ENCODE assay signal across 26 mouse cellular contexts in the genomic region with DNA sequence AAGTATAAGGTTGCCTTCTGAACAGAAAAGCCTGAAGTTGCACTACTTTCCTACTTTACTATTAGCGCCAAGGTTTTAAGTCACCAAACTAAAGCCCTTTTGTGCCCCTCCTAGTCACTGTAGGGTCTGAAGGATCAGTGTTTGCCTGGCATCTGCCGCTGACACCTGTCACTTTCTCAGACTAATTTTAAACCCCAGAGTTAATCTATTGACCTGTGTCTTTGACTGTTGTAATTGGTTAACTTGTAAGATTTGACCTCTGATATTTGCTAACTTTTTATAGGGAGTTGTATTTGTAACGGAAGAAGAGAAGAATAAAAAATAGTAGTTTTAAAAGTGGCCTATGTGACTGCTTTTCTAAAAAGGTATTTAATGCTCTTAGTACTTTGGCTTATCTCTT. TPM values are rescaled to one million over a fixed set of nuclear protein-coding genes. Genes with fewer than 3 reads are reported as not detected.
"Had no signal": no experiment of that assay in that cellular context is flagged by ENCODE, and none has a peak within 500 bp of the region (broad histone marks: within the 10 kb centered on the region; RNA-seq: fewer than 3 reads in every experiment).

No protein-coding gene starts in this region.

- H3K4me1 ChIP-seq: hindbrain, embryonic 13.5 days; hindbrain, embryonic 15.5 days; limb, embryonic 13.5 days; limb, embryonic 15.5 days; liver, embryonic 12.5 days had no signal

- ATAC-seq: forebrain, postnatal 0 days; hindbrain, postnatal 0 days; intestine, embryonic 16.5 days; liver, embryonic 12.5 days had no signal

- H3K4me3 ChIP-seq: heart, adult 2 months; heart, embryonic 13.5 days; heart, embryonic 15.5 days; hindbrain, embryonic 13.5 days; hindbrain, embryonic 15.5 days; limb, embryonic 13.5 days; limb, embryonic 15.5 days; liver, embryonic 12.5 days had no signal

- H3K4me2 ChIP-seq: heart, embryonic 11.5 days; heart, embryonic 13.5 days; heart, embryonic 15.5 days; hindbrain, embryonic 13.5 days; hindbrain, embryonic 15.5 days; limb, embryonic 13.5 days; limb, embryonic 15.5 days; liver, embryonic 12.5 days had no signal

- H3K9me3 ChIP-seq: heart, embryonic 13.5 days; heart, embryonic 15.5 days; hindbrain, embryonic 13.5 days; hindbrain, embryonic 15.5 days; limb, embryonic 13.5 days; limb, embryonic 15.5 days; liver, embryonic 12.5 days had no signal

- H3K27me3 ChIP-seq: heart, embryonic 13.5 days; heart, embryonic 15.5 days; hindbrain, embryonic 13.5 days; hindbrain, embryonic 15.5 days; limb, embryonic 13.5 days; limb, embryonic 15.5 days; liver, embryonic 12.5 days had no signal

- H3K9ac ChIP-seq: forebrain, postnatal 0 days; heart, embryonic 13.5 days; heart, embryonic 15.5 days; hindbrain, embryonic 13.5 days; hindbrain, embryonic 15.5 days; limb, embryonic 13.5 days; limb, embryonic 15.5 days; liver, embryonic 12.5 days; liver, embryonic 14.5 days had no signal

- DNase-seq: forebrain, postnatal 0 days; gastrocnemius, postnatal 14 days; gastrocnemius, postnatal 36 days; heart, adult 11 months; heart, adult 2 months; heart, postnatal 14 days; heart, postnatal 36 days; kidney, adult 18-20 months; kidney, postnatal 14 days; layer of hippocampus, adult 9-11 months; layer of hippocampus, postnatal 36 days; left cerebral cortex, postnatal 4 days had no signal

- H3K27ac ChIP-seq: heart, adult 2 months; heart, embryonic 13.5 days; heart, embryonic 15.5 days; hindbrain, embryonic 13.5 days; hindbrain, embryonic 15.5 days; hindbrain, postnatal 0 days; kidney, postnatal 0 days; limb, embryonic 13.5 days; limb, embryonic 15.5 days; liver, embryonic 12.5 days; liver, embryonic 14.5 days had no signal

RNA-seq across cellular contexts. Expression of gene Tmem121b, which starts 55.4 kb away (rescaled TPM):
- total RNA-seq: gastrocnemius, adult 8-10 months; gastrocnemius, postnatal 36 days; heart, adult 2 months; heart, postnatal 36 days had no signal
- polyA plus RNA-seq: heart, adult 2 months; heart, embryonic 15.5 days; heart, postnatal 0 days; limb, embryonic 15.5 days had no signal
